Mouse (Mus musculus): Measurements from ENCODE around the gene Pbx3.

DNA sequence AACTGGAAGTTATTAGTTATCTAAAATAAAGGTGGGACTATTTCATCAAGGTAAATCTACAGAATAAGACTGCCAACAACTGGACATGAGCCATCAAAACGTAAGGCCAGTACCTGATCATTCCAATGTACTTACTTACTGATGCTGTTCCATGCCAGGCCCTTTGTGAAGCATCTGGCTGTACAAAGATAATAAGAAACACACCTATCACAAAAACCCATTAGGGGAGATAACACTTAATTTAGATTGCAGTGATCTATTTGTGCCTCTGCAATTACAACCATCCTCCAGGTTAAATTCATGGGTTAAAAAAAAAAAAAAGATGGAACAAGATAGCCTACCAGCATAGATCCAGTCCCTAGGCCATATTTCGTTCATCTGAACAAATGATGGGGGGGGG lies 88.7 kb downstream of the Pbx3 start:
- TF ChIP-seq POLR2A (IDR thresholded peaks at IDR 0.05; ENCODE audit: borderline replicate concordance, extremely low read depth, insufficient read depth, insufficient read length, poor library complexity, severe bottlenecking) (no peak), CTCF (IDR thresholded peaks at IDR 0.05; ENCODE audit: borderline replicate concordance, extremely low read depth, insufficient read depth, insufficient read length) (no peak)

Data from brain, embryonic 14.5 days (tissue).